Mouse (Mus musculus): ENCODE data around the gene Tbc1d8.

DNA sequence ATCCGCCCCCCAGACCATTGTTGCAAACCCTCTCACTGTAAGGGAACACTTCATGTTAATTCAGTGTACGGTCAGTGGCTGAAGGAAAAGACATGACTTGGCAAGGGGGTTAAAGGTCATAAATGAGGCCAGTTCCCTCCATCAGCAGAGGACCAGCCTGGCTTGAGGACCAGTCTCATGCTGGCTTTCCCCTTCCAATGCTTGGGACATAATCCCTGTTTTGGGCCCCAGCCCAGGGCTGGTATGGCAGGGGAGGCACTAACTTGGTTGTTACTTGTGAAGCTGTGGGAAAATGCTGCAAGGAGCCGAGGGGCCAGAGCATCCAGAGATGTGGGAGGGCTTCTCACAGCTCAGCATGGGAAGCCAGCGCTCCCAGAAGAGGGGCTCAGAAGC, 23.8 kb downstream of the Tbc1d8 start:
- no peak for TF ChIP-seq CTCF (IDR thresholded peaks at IDR 0.05; ENCODE audit: low read depth)
- no peak for TF ChIP-seq EP300 (IDR thresholded peaks at IDR 0.05; ENCODE audit: low read depth)
